Mouse (Mus musculus) spleen, adult 2 months (tissue): Measurements from ENCODE around the gene Cnot6.

Experiments used
- CTCF ChIP-seq: fragments of 200-500 bp; IDR thresholded peaks from 2 replicates; pipeline ENCODE4 v1.5.1; 2011; ENCODE audit warnings: mild to moderate bottlenecking, inconsistent platforms; ENCODE audit not compliant: insufficient read depth, insufficient read length, insufficient replicate concordance; ENCODE audit errors: extremely low read depth
- POLR2A ChIP-seq: fragments of 200-500 bp; IDR thresholded peaks from 2 replicates; pipeline ENCODE4 v1.6.1; 2011; ENCODE audit warnings: low read depth, low read length, inconsistent platforms

DNA sequence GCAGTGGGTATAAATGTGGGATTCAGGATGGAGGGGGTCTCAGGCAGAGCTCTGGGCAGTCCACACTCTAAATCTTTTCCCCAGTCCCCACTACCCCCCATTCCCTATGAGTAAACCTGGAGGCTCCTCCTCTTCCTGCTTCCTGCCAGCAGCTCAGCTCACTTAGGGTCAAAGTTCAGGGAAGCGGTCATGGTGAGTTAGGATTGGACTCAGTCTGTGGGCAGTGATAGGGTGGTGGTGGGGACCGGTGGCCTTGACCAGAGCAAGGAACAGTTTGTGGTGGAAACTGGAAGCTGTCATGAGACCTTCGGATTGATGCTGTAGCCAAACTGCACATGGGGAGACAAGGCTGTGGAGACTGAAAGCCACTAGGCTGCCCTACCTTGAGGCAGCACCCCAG lies 88.4 kb downstream of the Cnot6 start:
- TF ChIP-seq CTCF, result no peak
- TF ChIP-seq POLR2A, result no peak
